Mouse (Mus musculus): ENCODE measurements around the gene Ndufs6. TPM values are rescaled to one million over a fixed set of nuclear protein-coding genes. Genes with fewer than 3 reads are reported as not detected.

Ndufs6 gene
- total RNA-seq (2022): 100 to 1,000 TPM; 192 to 206 (median 194) TPM

DNA sequence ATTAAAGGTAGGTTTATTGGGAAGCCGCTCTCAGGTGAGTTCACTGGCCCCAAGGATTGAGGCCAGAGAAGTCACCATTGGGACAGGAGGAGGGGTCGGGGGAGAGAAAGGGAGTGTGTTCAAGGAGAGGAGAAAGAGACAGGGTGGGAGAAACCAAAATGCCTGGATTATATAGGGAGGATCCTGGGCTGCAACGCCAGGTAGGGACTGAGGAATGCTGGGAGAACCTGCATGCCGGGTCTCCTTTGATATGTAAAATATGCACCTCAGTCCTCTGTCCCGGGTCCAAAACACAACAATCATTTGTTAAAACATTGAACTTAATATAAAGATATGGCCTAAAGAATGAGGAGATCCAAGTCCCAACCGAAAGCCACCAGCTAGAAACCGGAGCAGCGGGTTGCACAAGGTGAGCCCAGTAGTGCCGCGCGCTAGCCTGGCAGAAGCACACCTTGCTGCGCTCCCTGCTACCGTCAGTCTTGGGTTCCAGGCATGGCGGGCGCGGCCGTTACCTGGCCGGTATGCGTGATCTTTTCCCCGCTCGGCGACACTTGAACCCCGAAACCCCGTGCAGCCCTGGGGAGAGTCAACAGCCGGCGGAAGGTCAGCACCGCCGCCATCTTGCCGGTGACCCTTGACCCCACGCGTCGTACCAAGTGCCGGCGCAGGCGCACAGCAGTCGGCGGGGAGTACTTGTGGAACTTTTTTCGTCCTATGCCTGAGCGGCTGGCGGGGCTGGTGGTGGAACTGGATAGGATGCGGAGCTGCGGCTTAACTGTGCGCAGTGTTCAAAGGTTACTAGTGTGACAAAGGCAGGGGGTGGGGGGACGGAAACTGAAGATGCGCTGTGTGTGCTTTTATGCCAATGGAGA, at the start of gene Ndufs6, which contains the start of gene Mrpl36:
Gene Ndufs6 (minus strand): TSS at position 716 of the 872 bp plus-strand sequence.
Gene Mrpl36 (plus strand): TSS at position 687 of the 872 bp plus-strand sequence.
- DNase-seq (ENCODE audit: low spot score in 2 of 2): peak; percentile 82 to 92

DNA sequence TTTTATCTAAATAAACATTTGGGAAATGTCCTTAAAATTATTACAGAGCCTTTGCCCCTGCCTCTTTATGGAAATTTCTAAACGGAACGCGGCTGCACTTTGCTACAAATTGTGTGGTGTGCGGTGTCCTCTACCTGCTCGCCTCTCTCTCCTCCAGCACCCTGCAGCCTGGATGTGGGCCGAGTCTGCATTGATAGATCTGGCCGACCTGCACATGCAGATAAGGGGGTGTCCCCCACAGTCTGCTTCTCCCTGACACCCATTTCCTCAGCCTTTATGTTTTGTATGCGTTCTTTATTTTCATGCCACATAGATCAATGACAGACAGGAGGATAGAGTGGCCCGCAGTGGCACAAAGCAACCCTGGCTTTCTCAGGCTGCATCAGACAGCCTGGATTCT, 49.3 kb upstream of the Ndufs6 start:
- no peak for DNase-seq (ENCODE audit: low spot score in 2 of 2)

DNA sequence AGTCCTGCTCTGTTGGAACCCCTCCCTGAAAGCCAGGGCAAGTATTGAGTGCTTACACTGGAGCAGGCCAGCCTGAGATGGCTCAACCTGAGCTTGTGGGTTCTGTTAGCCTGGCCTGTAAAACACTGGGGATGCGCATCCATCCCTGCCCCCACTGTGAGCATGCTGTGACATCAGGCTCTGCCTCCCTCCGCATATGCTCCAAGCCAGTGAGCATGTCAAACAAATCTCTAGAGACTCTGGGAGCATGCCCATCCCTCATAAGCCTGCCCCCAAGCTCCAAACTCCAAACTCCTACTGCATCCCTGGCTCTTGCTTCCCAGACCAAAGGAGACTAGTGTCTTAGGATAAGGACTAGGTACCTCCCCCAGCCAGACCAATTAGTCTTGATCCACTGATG, 46.3 kb upstream of the Ndufs6 start:
- no peak for DNase-seq (ENCODE audit: low spot score in 2 of 2)

DNA sequence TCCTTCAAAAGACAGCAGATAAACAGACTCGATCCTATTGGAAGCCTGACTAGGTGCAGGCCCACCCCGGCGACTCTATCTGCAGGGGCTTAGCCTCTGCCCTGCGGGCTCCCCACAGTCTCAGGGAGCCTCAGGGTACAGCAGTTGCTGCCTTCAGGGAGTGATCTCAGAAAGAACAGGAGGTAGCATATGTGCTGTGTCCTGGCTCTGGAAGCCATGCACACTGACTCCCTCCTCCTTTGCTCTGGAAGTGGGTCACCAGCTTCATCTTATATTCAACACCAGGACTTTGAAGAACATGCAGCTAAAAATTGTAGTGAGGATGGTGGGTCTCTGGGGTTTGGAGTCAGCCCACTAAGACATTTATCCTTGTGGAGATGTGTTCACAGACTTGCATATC, 45.0 kb upstream of the Ndufs6 start:
- peak in 1 of 2 experiments; percentile 6 for DNase-seq (ENCODE audit: low spot score in 2 of 2)

DNA sequence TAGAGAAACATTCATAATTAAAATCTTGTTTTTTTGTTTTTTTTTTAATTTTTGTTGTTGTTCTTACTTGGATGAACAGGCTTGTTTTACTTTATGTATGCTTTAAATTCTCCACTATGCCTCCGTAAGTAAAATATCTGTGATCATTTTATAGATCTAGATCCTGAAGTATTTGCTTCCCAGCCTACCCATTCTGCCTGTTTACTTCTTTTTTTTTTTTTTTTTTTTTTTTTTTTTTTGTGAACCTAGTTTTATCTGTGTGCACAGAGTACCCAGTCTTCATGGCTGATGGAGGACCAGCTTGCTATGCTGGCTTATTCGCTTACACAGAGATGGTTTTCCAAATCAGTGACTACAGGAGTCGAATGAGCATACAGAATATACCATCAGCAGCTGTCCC, 28.8 kb upstream of the Ndufs6 start:
- DNase-seq (ENCODE audit: low spot score in 2 of 2): no peak

DNA sequence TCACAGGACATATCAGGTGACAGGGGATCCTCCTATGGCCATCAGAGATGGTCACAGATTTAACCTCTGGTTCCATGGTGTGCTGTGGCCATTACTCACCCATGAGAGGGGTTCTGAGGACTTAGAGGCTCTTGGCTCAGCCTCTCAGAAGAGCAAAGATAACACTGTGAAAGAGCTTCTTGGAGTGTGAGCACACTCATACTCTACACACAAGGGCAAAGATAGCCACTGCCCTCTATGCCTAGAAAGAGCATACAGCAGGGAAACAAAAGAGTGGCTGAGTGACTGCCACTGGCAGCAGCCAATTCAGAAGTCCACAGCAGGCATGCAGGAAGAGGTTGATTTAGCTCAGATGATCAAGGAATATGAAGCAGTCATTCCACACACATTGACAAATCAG, 24.1 kb upstream of the Ndufs6 start:
- no peak for DNase-seq (ENCODE audit: low spot score in 2 of 2)

DNA sequence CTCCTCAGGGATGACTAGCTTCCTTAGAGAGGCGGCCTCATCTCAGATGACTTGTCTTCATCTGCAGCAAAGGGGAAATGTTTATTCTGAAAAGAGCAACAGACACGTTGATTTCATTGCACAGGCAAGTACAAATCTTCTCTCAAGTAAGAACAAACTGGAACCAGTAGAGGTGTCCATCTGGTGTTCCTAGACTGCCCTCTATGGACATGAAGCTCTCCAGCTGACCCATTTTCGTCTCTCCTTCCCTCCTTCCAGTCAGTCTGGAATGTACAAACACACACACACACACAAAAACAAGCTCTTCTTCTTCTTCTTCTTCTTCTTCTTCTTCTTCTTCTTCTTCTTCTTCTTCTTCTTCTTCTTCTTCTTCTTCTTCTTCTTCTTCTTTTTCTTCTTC, 23.6 kb upstream of the Ndufs6 start:
- no peak for DNase-seq (ENCODE audit: low spot score in 2 of 2)

DNA sequence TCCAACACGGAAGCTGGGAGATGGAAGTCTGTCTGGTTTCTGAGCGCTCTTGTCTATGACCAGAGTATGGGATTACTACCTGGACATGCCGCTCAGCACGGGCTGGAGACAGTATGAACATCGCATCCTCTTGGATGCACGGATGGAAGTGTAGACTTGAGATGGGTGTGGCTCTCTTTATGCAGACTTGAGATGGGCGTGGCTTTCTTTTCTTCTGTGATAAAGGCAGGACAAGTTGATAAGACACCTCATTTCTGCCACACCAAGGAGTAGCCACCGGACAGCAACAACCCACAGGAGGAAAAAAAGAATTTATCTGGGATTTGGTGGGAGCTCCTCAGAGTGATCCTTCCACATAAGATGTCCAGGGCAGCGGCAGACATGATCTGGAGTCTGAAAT, 22.4 kb upstream of the Ndufs6 start:
- no peak for DNase-seq (ENCODE audit: low spot score in 2 of 2)

DNA sequence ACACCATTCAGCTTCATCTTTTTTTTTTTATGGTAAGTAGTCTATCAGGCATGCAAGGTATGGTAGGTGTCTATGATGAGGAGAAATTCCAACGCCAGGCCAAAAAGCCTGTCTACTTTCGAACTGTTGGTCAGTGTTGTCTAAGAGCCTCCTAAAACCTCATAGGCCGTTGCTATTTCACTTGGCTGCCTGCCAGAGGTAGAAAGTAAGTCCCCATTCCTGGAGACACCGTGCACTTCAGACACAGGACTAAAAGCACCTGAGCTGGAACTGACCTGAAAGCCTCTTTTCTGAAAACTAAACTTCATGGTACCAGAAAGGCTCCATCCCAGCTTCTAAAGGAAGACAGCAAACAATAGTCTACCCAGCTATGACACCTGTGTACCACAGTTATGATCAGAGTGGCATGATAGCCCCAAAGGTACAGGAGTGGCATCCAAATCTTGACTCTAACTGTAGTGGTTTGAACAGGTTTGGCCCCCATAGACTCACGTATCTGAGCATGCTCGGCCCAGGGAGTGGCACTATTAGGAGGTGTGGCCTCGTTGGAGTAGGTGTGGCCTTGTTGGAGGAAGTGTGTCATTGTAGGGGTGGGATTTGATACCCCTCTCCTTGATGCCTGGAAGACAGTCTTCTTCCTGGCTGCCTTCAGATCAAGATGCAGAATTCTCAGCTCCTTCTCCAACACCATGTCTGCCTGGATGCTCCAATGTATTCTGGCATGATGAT, 19.7 kb upstream of the Ndufs6 start:
- DNase-seq (ENCODE audit: low spot score in 2 of 2): no peak

DNA sequence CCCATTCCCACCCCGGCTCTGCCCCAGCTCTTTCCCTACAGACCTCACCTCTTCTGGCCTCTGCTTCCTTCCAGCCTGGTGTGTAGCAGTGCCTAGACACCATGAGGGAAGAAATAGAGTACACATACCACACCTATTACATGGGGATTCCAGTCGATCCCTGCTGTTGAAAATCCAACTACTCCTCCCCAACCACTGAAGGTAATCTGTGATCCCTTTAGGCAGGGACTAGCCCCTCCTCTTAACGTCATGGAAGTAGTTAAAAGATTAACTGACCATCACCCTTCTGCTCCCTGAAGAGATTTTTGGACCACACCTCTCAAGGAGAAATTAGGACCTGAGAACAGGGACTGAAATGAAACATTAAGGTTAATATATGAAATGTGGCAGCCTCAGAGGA, 18.8 kb upstream of the Ndufs6 start:
- no peak for DNase-seq (ENCODE audit: low spot score in 2 of 2)

DNA sequence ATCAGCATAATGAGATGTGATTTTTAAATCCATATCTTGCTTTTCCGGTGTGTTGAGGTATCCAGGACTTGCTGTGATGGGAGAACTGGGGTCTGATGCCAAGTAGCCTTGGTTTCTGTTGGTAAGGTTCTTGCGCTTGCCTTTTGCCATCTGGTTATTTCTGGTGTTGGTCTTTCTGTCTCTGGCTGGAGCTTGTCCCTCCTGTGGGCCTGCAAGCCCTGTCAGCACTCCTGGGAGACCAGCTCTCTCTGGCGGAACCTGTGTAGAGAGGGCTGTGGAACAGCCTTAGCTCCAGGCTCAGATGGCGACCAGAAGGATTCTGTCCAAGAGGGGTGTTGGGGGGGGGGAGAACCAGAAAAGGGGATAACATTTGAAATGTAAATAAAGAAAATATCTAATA, 18.4 kb upstream of the Ndufs6 start:
- no peak for DNase-seq (ENCODE audit: low spot score in 2 of 2)

DNA sequence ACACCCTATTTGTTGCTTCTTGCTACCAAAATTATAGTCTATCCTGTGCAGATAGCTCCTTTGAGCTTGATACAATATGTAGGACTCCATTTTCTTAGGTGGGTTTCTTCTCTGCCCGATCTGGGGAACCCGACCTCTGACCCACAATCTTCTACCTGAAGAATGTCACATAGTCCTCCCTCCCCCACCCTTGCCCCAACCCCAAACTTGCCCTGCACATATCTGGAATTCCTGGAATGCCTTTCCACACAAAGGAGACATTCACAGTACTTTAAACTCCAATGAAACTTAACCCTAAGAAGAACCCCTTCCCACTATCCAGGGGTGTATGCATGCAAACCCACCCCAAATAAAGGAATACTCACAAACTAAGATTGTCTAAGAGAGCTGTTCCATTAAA, 17.8 kb upstream of the Ndufs6 start:
- no peak for DNase-seq (ENCODE audit: low spot score in 2 of 2)

DNA sequence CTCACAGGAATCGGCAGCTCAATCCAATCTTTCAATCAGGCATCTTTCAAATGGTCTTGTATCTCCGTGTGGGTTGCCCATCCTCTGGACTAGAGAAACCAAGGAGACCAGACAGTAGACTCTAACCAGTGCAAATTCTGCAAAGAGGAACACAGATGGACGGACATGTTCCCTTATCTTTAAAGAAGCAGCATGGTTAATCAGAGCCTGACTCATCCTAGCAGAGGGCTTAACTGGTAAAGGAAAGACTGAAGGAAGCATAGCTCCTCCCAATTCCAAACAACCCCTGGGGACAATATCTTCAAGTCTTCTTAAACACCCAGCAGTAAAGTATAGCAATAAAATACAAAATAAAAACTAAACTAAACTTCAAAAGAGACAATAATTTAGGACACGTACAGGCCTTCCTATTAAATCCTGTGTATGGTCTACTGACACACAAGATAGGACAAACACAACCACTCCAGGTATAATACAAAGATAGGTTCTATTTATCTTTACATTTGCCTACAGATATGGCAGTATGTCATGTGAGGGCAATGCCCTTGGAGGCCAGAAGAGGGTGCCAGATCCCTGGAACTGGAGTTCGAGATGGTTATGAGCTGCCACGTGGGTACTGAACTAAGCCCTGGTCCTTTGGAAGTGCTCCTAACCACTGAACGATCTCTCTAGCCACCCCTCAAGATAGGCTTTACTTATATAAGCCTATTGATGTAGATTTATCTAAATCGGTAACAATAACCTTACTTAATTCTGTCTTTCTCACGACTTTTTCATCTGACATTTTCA, 17.0 kb upstream of the Ndufs6 start:
- DNase-seq (ENCODE audit: low spot score in 2 of 2): no peak

DNA sequence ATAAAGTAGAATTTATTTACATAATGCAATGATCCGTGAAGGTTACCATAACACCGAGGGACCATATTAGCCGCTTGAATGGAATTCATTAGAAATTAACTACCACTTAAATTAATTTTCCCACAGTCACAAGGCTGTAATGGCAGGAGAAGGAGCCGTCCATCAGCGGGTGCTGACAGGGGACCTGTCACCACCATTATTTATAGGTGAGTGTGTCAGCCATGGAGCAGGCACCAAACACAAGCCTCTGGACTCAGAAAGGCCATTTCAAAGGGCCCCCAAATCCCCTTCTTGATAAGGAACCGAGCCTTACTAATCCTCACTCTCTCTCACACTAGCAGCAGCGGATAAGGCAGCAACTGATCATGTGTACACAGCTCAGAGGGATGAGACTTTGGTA, 8.4 kb upstream of the Ndufs6 start:
- DNase-seq (ENCODE audit: low spot score in 2 of 2): no peak

DNA sequence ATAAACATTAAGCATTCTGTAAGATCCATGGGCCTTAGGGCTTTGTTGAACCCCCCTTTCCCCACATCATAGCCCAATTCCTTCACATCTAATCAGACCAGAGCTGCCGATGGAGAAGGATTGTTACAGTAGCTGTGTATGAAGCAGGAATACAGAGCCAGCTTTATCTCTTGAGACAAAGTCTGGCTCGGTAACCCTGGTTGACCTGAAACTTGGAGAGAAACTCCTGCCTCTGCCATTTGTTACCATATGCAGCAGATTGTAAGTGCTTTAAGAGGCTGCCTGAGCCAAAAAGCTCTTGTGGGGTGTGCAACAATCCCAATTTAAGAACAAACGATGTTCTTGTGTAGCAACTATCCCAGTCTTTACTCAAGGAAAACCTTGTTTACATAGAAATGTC, 3.4 kb upstream of the Ndufs6 start:
- no peak for DNase-seq (ENCODE audit: low spot score in 2 of 2)

DNA sequence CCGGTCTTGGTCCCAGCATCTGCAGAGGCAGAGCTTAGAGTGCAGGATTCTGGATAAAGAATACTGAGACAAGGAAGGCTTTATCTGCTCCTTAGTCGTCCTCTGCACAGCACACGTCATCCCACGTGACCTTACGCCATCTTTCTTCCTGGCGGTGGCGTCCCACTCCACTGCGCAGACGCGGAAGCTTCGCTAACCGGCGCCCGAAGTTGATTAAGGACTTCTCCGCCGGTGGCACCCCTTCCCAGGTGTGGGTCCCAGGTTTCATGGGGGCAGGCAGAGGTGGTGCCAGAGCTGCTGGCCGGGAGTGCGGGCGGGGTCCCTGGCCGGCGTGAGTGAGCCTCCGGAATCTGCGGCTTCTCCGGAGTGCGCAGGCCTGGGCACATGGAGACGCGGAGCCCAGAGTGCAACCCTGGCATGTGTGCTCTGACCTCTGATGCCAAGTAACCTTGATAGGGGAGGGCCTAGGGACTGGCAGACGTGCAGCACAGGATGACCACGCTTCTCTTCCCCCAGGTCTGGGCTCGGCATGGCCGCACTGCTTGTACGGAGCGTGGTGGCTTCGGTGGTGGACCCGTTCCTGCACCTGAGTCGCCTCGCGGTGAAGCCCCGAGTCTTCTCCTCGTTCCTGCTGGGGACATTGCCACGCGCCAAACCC, 2.6 kb upstream of the Ndufs6 start:
- peak; percentile 80 to 82 for DNase-seq (ENCODE audit: low spot score in 2 of 2)

DNA sequence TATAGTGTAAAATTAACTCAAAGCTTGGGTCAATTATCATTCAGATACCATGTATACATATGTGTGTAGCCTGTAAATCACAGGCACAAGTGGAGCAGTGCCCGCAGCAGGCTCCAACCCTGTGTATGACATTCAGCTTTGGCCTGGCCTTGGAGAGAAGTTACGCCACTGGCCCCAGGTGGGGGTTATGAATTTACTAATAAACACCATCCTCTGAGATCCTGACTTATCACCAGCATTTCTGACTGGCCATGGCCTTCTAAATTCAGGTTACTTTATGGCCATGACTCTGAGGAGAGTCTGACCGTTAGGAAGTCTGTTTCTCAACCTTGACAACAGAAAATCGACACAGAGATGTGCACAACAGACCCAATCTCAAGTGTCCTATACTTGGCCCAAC, 4.9 kb downstream of the Ndufs6 start:
- no peak for DNase-seq (ENCODE audit: low spot score in 2 of 2)

DNA sequence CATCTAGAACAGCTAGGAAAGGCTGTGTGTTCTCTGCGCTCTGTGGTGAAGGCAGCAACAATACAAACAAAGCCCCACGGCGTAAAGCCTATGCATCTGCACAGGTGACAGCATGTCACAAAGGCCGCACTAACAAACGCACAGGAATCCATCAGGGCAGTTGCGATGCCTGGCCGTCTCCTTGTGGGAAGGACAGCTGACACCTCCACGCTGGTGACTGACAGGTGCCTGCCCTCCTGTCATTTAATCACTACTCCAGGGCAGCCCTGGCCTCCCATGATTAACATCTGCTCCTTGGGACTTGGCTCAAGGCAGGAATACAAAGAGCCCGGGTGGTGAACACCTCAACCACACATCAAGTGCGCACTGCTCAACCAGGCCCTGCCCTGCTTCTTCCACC, 5.7 kb downstream of the Ndufs6 start:
- DNase-seq (ENCODE audit: low spot score in 2 of 2): no peak

DNA sequence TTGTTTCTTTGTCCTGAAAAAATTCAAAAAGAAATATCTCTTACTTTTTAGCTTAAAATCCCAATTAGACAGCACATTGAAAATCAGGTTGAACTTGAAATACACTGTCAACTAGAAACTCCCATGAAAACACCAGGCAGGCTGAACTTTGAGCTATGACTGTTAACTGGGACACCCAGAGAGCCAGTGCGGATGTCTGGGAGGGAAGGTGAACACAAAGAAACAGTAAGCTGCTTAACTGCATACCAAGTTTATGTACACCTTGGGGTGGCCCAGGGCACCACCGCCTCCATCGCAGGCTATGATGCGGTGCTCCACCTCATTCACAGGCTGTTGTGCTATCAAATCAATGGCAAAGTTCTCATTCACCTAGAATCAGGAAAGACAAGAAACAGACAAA, 8.3 kb downstream of the Ndufs6 start:
- DNase-seq (ENCODE audit: low spot score in 2 of 2): no peak

DNA sequence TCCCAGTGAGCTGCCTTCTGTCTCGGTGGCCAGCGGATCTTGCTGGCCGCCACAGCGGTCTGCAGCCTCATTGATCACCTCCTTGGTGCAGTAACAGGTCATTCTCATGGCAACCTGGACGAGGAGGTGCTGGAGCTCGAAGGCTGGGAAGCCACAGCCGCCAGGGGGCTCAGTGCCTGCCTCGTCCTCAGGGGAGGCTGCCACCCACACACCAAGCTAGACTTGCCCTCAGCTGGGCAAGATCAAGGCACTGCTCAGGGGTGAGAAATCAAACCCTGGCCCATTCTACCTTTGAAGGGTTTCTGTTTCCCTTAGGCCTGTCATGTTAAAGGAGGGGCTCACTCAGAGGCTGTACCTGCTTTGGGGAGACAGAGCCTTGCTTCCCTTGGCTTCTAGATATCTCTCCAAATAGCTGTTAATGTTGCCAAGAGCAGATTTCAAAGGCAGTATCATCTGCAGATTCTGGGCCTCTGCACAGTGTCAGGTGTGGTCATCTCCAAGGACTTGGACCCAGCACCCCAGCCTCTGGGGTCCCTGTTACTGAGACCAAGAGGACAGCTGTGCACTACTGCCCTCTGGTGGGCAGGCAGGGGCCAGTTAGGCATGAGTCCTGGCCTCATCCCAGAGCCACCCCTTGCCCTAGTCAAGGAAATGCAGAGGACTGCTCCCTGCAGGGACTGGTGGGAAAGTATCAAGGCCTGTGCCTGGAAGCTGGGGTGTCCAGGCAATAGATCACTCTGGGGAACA, 18.0 kb downstream of the Ndufs6 start:
- DNase-seq (ENCODE audit: low spot score in 2 of 2): no peak

DNA sequence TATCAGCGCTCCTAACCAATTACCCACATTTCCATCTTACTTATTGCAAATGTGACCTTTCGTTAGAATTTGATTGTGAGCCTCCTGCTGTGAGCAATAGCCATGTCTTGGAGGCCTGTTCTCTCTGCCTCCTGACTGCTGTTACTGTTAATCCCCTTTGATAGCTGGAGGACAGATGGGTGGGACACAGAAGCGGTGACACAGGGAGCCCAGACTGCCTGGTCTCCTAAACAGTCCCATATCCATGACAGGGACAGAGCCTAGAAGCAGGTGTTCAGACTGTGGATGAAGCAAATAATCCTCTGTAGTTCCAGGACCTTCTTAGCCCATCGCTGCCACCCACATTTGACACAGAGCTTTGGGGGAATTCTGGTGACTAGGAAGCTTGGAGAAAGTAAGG, 21.9 kb downstream of the Ndufs6 start:
- no peak for DNase-seq (ENCODE audit: low spot score in 2 of 2)
